Mouse (Mus musculus) lung, embryonic 16.5 days (tissue): Measurements from ENCODE around the gene Igfbp7. TPM values are rescaled to one million over a fixed set of nuclear protein-coding genes. Genes with fewer than 3 reads are reported as not detected.

ENCODE experiments used
- ATAC-seq: fragments of 200-750 bp; cut with Nextera tagmentation; 2 replicates; pipeline ENCODE4 v1.8.0; 2017; ENCODE audit warnings: low read depth, mild to moderate bottlenecking, moderate library complexity
- H3K27ac ChIP-seq: fragments of 300-500 bp; sonication (generic); 2 replicates; pipeline ENCODE4 v1.5.1; 2014; ENCODE audit warnings: mild to moderate bottlenecking, control low read depth, low read length
- H3K27me3 ChIP-seq: fragments of 300-500 bp; sonication (generic); 2 replicates; pipeline ENCODE4 v1.6.1; 2014; ENCODE audit warnings: low read depth, low read length, mixed read lengths; ENCODE audit not compliant: control insufficient read depth, insufficient read depth
- H3K36me3 ChIP-seq: fragments of 300-500 bp; sonication (generic); 2 replicates; pipeline ENCODE4 v1.6.1; 2014; ENCODE audit warnings: low read length; ENCODE audit not compliant: control insufficient read depth, insufficient read depth
- H3K4me1 ChIP-seq: fragments of 300-500 bp; sonication (generic); replicated peaks from 2 replicates; pipeline ENCODE4 v1.6.1; 2014; ENCODE audit warnings: low read length, mixed read lengths; ENCODE audit not compliant: control insufficient read depth, insufficient read depth
- H3K4me2 ChIP-seq: fragments of 300-500 bp; sonication (generic); 2 replicates; pipeline ENCODE4 v1.6.1; 2014; ENCODE audit warnings: low read depth, low read length, control low read depth
- H3K4me3 ChIP-seq: fragments of 300-500 bp; sonication (generic); 2 replicates; pipeline ENCODE4 v1.5.1; 2014; ENCODE audit warnings: mild to moderate bottlenecking, low read length, control low read depth
- H3K9ac ChIP-seq: fragments of 300-500 bp; sonication (generic); 2 replicates; pipeline ENCODE4 v1.6.1; 2014; ENCODE audit warnings: low read length, control low read depth
- H3K9me3 ChIP-seq: fragments of 300-500 bp; sonication (generic); 2 replicates; pipeline ENCODE4 v1.6.1; 2016; ENCODE audit warnings: low read length; ENCODE audit not compliant: control insufficient read depth
- WGBS: fragments of 180-500 bp; shearing (Covaris S2); extraction: QIAGEN DNeasy Blood & Tissue Kit; methylation state at CpG from one replicate; pipeline ENCODE4 v1.1.7; 2014; 5-methylcytosine and 5-hydroxymethylcytosine counted together
- polyA plus RNA-seq: library from polyadenylated mRNA; unstranded; fragments of >200 nt; fragmentation: Nextera tagmentation; extraction: Ambion mirVana; gene quantifications from 2 replicates; pipeline ENCODE4 v1.2.1, GENCODE M21; 2015

The Igfbp7 gene
- polyA plus RNA-seq, 1 experiment from 2014 or later: 99.8 TPM

- peak overlapping the region; percentile 88 for H3K27ac ChIP-seq
- H3K4me1 ChIP-seq: peaks cover 24% of the 10 kb centered on the region
- no peak overlapping the region for H3K4me3 ChIP-seq
- H3K4me2 ChIP-seq: no peak overlapping the region
- no peak for ATAC-seq
- no peaks in the 10 kb centered on the region for H3K9me3 ChIP-seq
- H3K27me3 ChIP-seq: no peaks in the 10 kb centered on the region
- H3K9ac ChIP-seq: no peak overlapping the region
- WGBS: 64% methylated on average over 4 of the region's 4 CpGs
- H3K36me3 ChIP-seq: no peaks in the 10 kb centered on the region
Observed at GRCm38 (mm10) chr5:77399076-77399475, 8.8 kb downstream of the Igfbp7 start.

GRCm38 (mm10) chr5:77398285-77399057 is 9.4 kb downstream of the Igfbp7 start:
- Histone ChIP-seq H3K27ac (peak overlapping the region; percentile 88), H3K9ac (0 out of 2 replicates have a peak overlapping the region, but pooled peaks have one; percentile 8), H3K9me3 (no peaks in the 10 kb centered on the region), H3K27me3 (no peaks in the 10 kb centered on the region), H3K36me3 (no peaks in the 10 kb centered on the region), H3K4me2 (0 out of 2 replicates have a peak overlapping the region, but pooled peaks have one; percentile 0), H3K4me3 (no peak overlapping the region), H3K4me1 (peaks cover 24% of the 10 kb centered on the region)
- 62% methylated on average over 14 of the region's 14 CpGs for WGBS
- peak; percentile 86 for ATAC-seq

- Histone ChIP-seq H3K9ac (no peak overlapping the region), H3K4me1 (peaks cover 15% of the 10 kb centered on the region), H3K36me3 (no peaks in the 10 kb centered on the region), H3K4me3 (no peak overlapping the region), H3K27me3 (no peaks in the 10 kb centered on the region), H3K27ac (no peak overlapping the region), H3K4me2 (no peak overlapping the region), H3K9me3 (no peaks in the 10 kb centered on the region)
- WGBS: 63% methylated on average over 9 of the region's 9 CpGs
- ATAC-seq: no peak
Observed at GRCm38 (mm10) chr5:77393990-77394618, 13.7 kb downstream of the Igfbp7 start.

GRCm38 (mm10) chr5:77393094-77393619 is 14.7 kb downstream of the Igfbp7 start:
- H3K9ac ChIP-seq: no peak overlapping the region
- H3K27ac ChIP-seq: no peak overlapping the region
- WGBS: 80% methylated on average over 10 of the region's 10 CpGs
- no peaks in the 10 kb centered on the region for H3K9me3 ChIP-seq
- H3K36me3 ChIP-seq: no peaks in the 10 kb centered on the region
- no peak overlapping the region for H3K4me3 ChIP-seq
- peaks cover 10% of the 10 kb centered on the region for H3K4me1 ChIP-seq
- H3K4me2 ChIP-seq: no peak overlapping the region
- H3K27me3 ChIP-seq: no peaks in the 10 kb centered on the region
- ATAC-seq: no peak

- Histone ChIP-seq H3K4me1 (peaks cover 16% of the 10 kb centered on the region), H3K9me3 (no peaks in the 10 kb centered on the region), H3K36me3 (no peaks in the 10 kb centered on the region), H3K27me3 (no peaks in the 10 kb centered on the region), H3K4me2 (no peak overlapping the region), H3K9ac (no peak overlapping the region), H3K27ac (no peak overlapping the region), H3K4me3 (no peak overlapping the region)
- no peak for ATAC-seq
- 75% methylated on average over 2 of the region's 2 CpGs for WGBS
Observed at GRCm38 (mm10) chr5:77390272-77390671, 17.6 kb downstream of the Igfbp7 start.

GRCm38 (mm10) chr5:77388359-77388758 is 19.5 kb downstream of the Igfbp7 start:
- Histone ChIP-seq H3K36me3 (no peaks in the 10 kb centered on the region), H3K4me2 (no peak overlapping the region), H3K27me3 (no peaks in the 10 kb centered on the region), H3K9ac (no peak overlapping the region), H3K9me3 (no peaks in the 10 kb centered on the region), H3K4me1 (peaks cover 16% of the 10 kb centered on the region), H3K27ac (no peak overlapping the region), H3K4me3 (no peak overlapping the region)
- 75% methylated on average over 6 of the region's 6 CpGs for WGBS
- ATAC-seq: no peak

GRCm38 (mm10) chr5:77387414-77387704 is 20.5 kb downstream of the Igfbp7 start:
- no peak for ATAC-seq
- 55% methylated on average over 8 of the region's 8 CpGs for WGBS
- Histone ChIP-seq H3K4me3 (no peak overlapping the region), H3K4me2 (no peak overlapping the region), H3K36me3 (no peaks in the 10 kb centered on the region), H3K27ac (0 out of 2 replicates have a peak overlapping the region, but pooled peaks have one; percentile 5), H3K9me3 (no peaks in the 10 kb centered on the region), H3K27me3 (no peaks in the 10 kb centered on the region), H3K4me1 (peaks cover 16% of the 10 kb centered on the region), H3K9ac (no peak overlapping the region)

GRCm38 (mm10) chr5:77386596-77387413 is 21.0 kb downstream of the Igfbp7 start:
- H3K4me2 ChIP-seq: no peak overlapping the region
- H3K27me3 ChIP-seq: no peaks in the 10 kb centered on the region
- no peak overlapping the region for H3K9ac ChIP-seq
- H3K4me1 ChIP-seq: peaks cover 16% of the 10 kb centered on the region
- H3K9me3 ChIP-seq: no peaks in the 10 kb centered on the region
- no peaks in the 10 kb centered on the region for H3K36me3 ChIP-seq
- 54% methylated on average over 10 of the region's 10 CpGs for WGBS
- peak; percentile 35; the same call in 1 of the 2 replicates for ATAC-seq
- H3K4me3 ChIP-seq: no peak overlapping the region
- H3K27ac ChIP-seq: no peak overlapping the region
